Mouse (Mus musculus): ENCODE data around the gene Parvb. TPM values are rescaled to one million over a fixed set of nuclear protein-coding genes. Genes with fewer than 3 reads are reported as not detected.

Parvb gene
- total RNA-seq, 1 experiment from 2014 or later = 0.45 TPM

GRCm38 (mm10) chr15:84328870-84329269, 97.0 kb downstream of the Parvb start:
- ATAC-seq (replicated peaks in 1 of 2; ENCODE audit: insufficient read depth in 1 of 2, low FRiP score in 2 of 2, low TSS enrichment in 1 of 2, low read depth in 1 of 2, poor library complexity in 2 of 2, severe bottlenecking in 2 of 2) = no peak

- no peak for ATAC-seq (replicated peaks in 1 of 2; ENCODE audit: insufficient read depth in 1 of 2, low FRiP score in 2 of 2, low TSS enrichment in 1 of 2, low read depth in 1 of 2, poor library complexity in 2 of 2, severe bottlenecking in 2 of 2)
Observed at GRCm38 (mm10) chr15:84329940-84330339, 98.1 kb downstream of the Parvb start.

- no peak for ATAC-seq (replicated peaks in 1 of 2; ENCODE audit: insufficient read depth in 1 of 2, low FRiP score in 2 of 2, low TSS enrichment in 1 of 2, low read depth in 1 of 2, poor library complexity in 2 of 2, severe bottlenecking in 2 of 2)
Observed at GRCm38 (mm10) chr15:84331066-84331612, 99.3 kb downstream of the Parvb start.

- no peak for ATAC-seq (replicated peaks in 1 of 2; ENCODE audit: insufficient read depth in 1 of 2, low FRiP score in 2 of 2, low TSS enrichment in 1 of 2, low read depth in 1 of 2, poor library complexity in 2 of 2, severe bottlenecking in 2 of 2)
Observed at GRCm38 (mm10) chr15:84336281-84336817, 104.5 kb downstream of the Parvb start.

GRCm38 (mm10) chr15:84337599-84337998, 105.8 kb downstream of the Parvb start:
- no peak for ATAC-seq (replicated peaks in 1 of 2; ENCODE audit: insufficient read depth in 1 of 2, low FRiP score in 2 of 2, low TSS enrichment in 1 of 2, low read depth in 1 of 2, poor library complexity in 2 of 2, severe bottlenecking in 2 of 2)

GRCm38 (mm10) chr15:84340926-84341325, 109.1 kb downstream of the Parvb start:
- ATAC-seq (replicated peaks in 1 of 2; ENCODE audit: insufficient read depth in 1 of 2, low FRiP score in 2 of 2, low TSS enrichment in 1 of 2, low read depth in 1 of 2, poor library complexity in 2 of 2, severe bottlenecking in 2 of 2) = no peak

- no peak for ATAC-seq (replicated peaks in 1 of 2; ENCODE audit: insufficient read depth in 1 of 2, low FRiP score in 2 of 2, low TSS enrichment in 1 of 2, low read depth in 1 of 2, poor library complexity in 2 of 2, severe bottlenecking in 2 of 2)
Observed at GRCm38 (mm10) chr15:84348769-84349168, 116.9 kb downstream of the Parvb start.

GRCm38 (mm10) chr15:84349915-84350738, 118.3 kb downstream of the Parvb start:
- peak; percentile 65 to 80 for ATAC-seq (replicated peaks in 1 of 2; ENCODE audit: insufficient read depth in 1 of 2, low FRiP score in 2 of 2, low TSS enrichment in 1 of 2, low read depth in 1 of 2, poor library complexity in 2 of 2, severe bottlenecking in 2 of 2)

GRCm38 (mm10) chr15:84351342-84351741, 119.5 kb downstream of the Parvb start:
- ATAC-seq (replicated peaks in 1 of 2; ENCODE audit: insufficient read depth in 1 of 2, low FRiP score in 2 of 2, low TSS enrichment in 1 of 2, low read depth in 1 of 2, poor library complexity in 2 of 2, severe bottlenecking in 2 of 2) = no peak

GRCm38 (mm10) chr15:84351915-84352844, 120.3 kb downstream of the Parvb start:
- no peak for ATAC-seq (replicated peaks in 1 of 2; ENCODE audit: insufficient read depth in 1 of 2, low FRiP score in 2 of 2, low TSS enrichment in 1 of 2, low read depth in 1 of 2, poor library complexity in 2 of 2, severe bottlenecking in 2 of 2)

GRCm38 (mm10) chr15:84355081-84355480, 123.2 kb downstream of the Parvb start:
- ATAC-seq (replicated peaks in 1 of 2; ENCODE audit: insufficient read depth in 1 of 2, low FRiP score in 2 of 2, low TSS enrichment in 1 of 2, low read depth in 1 of 2, poor library complexity in 2 of 2, severe bottlenecking in 2 of 2) = peak in 1 of 2 experiments; percentile 55; a peak in 1 of 4 replicates

- ATAC-seq (replicated peaks in 1 of 2; ENCODE audit: insufficient read depth in 1 of 2, low FRiP score in 2 of 2, low TSS enrichment in 1 of 2, low read depth in 1 of 2, poor library complexity in 2 of 2, severe bottlenecking in 2 of 2) = no peak
Observed at GRCm38 (mm10) chr15:84364746-84365145, 132.9 kb downstream of the Parvb start.

Other genes with a start within 250 kb of the Parvb start
- gene Efcab6, start 166.7 kb upstream of the Parvb start, total RNA-seq (2017) = not detected in 2 replicates
- not detected in 2 replicates for gene Sult4a1, start 126.3 kb upstream of the Parvb start, total RNA-seq (2017)
- not detected in 2 replicates for gene Pnpla5, start 108.9 kb upstream of the Parvb start, total RNA-seq (2017)
- gene Pnpla3, start 64.2 kb upstream of the Parvb start, total RNA-seq (2017) = not detected in 2 replicates
- gene Samm50, start 39.8 kb upstream of the Parvb start, total RNA-seq (2017) = 18.6 and 32.5 TPM in 2 replicates
- gene Parvg, start 92.0 kb downstream of the Parvb start, total RNA-seq (2017) = 208 and 229 TPM in 2 replicates
- gene Shisal1, start 215.1 kb downstream of the Parvb start, total RNA-seq (2017) = 0.15 TPM in 1 of 2 replicates, not detected in the other

Measured in hematopoietic stem cell, adult 5-6 weeks (primary cell).